Mouse (Mus musculus): ENCODE results near the gene Tab2. TPM values are rescaled to one million over a fixed set of nuclear protein-coding genes. Genes with fewer than 3 reads are reported as not detected.
A peak's percentile ranks its signal among the peaks of the same experiment; 100 is the strongest.

Tab2 gene
- polyA plus RNA-seq, 1 experiment, result 101 TPM

- no peak overlapping the region for H3K27ac ChIP-seq (ENCODE audit: insufficient read depth, low read length)
- no peaks in the 10 kb centered on the region for H3K36me3 ChIP-seq (ENCODE audit: control insufficient read depth, insufficient read depth, low read length, poor library complexity, severe bottlenecking)
- H3K4me3 ChIP-seq (ENCODE audit: low read depth, low read length), result peak overlapping the region; percentile 22
- H3K4me1 ChIP-seq (ENCODE audit: control insufficient read depth, insufficient read depth, low read length), result no peaks in the 10 kb centered on the region
- TF ChIP-seq POLR2A (IDR thresholded peaks at IDR 0.05; ENCODE audit: insufficient read depth, low read length) (no peak), CTCF (IDR thresholded peaks at IDR 0.05; ENCODE audit: low read depth, low read length) (no peak), EP300 (IDR thresholded peaks at IDR 0.05; ENCODE audit: insufficient read depth, low read depth, low read length) (no peak)
- no peaks in the 10 kb centered on the region for H3K9me3 ChIP-seq (replicated peaks; ENCODE audit: control insufficient read depth, insufficient read depth, low read length, poor library complexity, severe bottlenecking)
- peak overlapping the region; percentile 17; the same call in 1 of the 2 replicates for H3K9ac ChIP-seq (ENCODE audit: low read depth, poor library complexity, severe bottlenecking)
- no peaks in the 10 kb centered on the region for H3K27me3 ChIP-seq (ENCODE audit: control insufficient read depth, insufficient read depth, low read length, poor library complexity, severe bottlenecking)
Measured at GRCm38 (mm10) chr10:7867666-7868030, 88.4 kb downstream of the Tab2 start.

DNA sequence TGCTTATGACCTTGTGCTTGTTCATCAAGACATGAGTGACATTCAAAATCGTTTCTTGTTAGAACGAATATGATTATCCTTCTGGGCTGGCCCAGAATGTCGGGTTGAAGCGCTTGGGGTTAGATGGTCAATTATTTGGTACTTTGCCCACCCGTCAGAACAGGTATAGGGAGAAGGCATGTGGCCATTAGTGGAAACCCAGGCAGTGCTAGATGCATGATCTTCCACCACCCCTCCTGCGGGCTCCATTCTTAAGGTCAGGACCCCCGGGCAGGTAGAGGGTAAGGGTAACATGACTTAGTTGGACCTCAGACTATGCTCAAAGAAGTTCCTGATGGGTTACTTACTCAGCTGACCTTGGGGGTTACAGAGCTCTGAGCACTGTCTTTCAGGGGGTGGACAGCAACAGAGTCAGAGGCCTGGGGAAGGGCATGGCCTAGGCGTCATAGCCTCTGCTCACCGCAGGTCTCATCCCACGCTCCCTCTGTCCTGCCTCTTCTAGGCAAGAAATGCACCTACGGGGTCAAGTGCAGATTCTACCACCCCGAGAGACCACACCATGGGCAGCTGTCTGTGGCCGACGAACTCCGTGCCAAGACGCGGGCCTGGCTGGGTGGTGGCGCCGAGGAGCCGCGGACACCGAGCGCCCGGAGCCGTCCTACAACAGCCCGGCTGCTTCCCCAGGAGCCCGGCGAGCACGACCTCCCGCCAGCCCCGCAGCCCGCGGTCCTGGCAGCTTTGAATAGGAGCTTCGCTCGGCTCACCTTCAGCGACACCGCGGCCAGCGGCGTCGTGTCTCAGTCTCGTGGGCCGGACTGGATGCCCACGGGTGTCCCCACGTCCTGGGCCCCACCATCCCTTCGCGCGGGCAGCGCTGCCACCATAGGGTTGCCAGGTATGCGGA lies 89.0 kb downstream of the Tab2 start:
- H3K9me3 ChIP-seq (replicated peaks; ENCODE audit: control insufficient read depth, insufficient read depth, low read length, poor library complexity, severe bottlenecking), result no peaks in the 10 kb centered on the region
- H3K27me3 ChIP-seq (ENCODE audit: control insufficient read depth, insufficient read depth, low read length, poor library complexity, severe bottlenecking), result no peaks in the 10 kb centered on the region
- peak overlapping the region; percentile 17; the same call in 1 of the 2 replicates for H3K9ac ChIP-seq (ENCODE audit: low read depth, poor library complexity, severe bottlenecking)
- no peaks in the 10 kb centered on the region for H3K36me3 ChIP-seq (ENCODE audit: control insufficient read depth, insufficient read depth, low read length, poor library complexity, severe bottlenecking)
- no peaks in the 10 kb centered on the region for H3K4me1 ChIP-seq (ENCODE audit: control insufficient read depth, insufficient read depth, low read length)
- peak overlapping the region; percentile 22 for H3K4me3 ChIP-seq (ENCODE audit: low read depth, low read length)
- TF ChIP-seq POLR2A (IDR thresholded peaks at IDR 0.05; ENCODE audit: insufficient read depth, low read length), result no peak
- TF ChIP-seq CTCF (IDR thresholded peaks at IDR 0.05; ENCODE audit: low read depth, low read length), result no peak
- no peak for TF ChIP-seq EP300 (IDR thresholded peaks at IDR 0.05; ENCODE audit: insufficient read depth, low read depth, low read length)
- no peak overlapping the region for H3K27ac ChIP-seq (ENCODE audit: insufficient read depth, low read length)

DNA sequence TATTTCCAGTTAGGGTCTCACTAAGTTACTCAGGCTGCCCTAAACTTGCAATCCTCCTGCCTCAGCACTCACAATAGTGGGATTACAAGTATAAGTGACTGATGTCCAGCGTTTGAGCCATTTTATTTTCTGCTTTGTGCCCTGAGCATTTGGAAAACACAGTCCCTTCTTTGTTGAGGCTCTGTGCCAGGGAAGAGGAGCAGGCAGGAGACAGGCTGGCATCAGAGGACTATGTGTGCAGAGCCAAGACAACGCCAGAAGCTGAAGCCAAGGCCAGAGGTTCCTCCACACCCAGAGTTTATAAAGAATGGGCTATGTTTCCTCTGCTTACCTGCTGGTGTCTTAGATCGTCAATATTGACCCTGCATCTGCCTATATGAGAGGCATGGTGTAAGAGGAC lies 91.2 kb downstream of the Tab2 start:
- no peaks in the 10 kb centered on the region for H3K27me3 ChIP-seq (ENCODE audit: control insufficient read depth, insufficient read depth, low read length, poor library complexity, severe bottlenecking)
- no peak overlapping the region for H3K9ac ChIP-seq (ENCODE audit: low read depth, poor library complexity, severe bottlenecking)
- no peak overlapping the region for H3K27ac ChIP-seq (ENCODE audit: insufficient read depth, low read length)
- H3K9me3 ChIP-seq (replicated peaks; ENCODE audit: control insufficient read depth, insufficient read depth, low read length, poor library complexity, severe bottlenecking), result no peaks in the 10 kb centered on the region
- TF ChIP-seq EP300 (IDR thresholded peaks at IDR 0.05; ENCODE audit: insufficient read depth, low read depth, low read length) (no peak), POLR2A (IDR thresholded peaks at IDR 0.05; ENCODE audit: insufficient read depth, low read length) (no peak), CTCF (IDR thresholded peaks at IDR 0.05; ENCODE audit: low read depth, low read length) (no peak)
- H3K4me1 ChIP-seq (ENCODE audit: control insufficient read depth, insufficient read depth, low read length), result no peaks in the 10 kb centered on the region
- H3K36me3 ChIP-seq (ENCODE audit: control insufficient read depth, insufficient read depth, low read length, poor library complexity, severe bottlenecking), result no peaks in the 10 kb centered on the region
- no peak overlapping the region for H3K4me3 ChIP-seq (ENCODE audit: low read depth, low read length)

- TF ChIP-seq CTCF (IDR thresholded peaks at IDR 0.05; ENCODE audit: low read depth, low read length), result no peak
- no peak for TF ChIP-seq POLR2A (IDR thresholded peaks at IDR 0.05; ENCODE audit: insufficient read depth, low read length)
- no peak for TF ChIP-seq EP300 (IDR thresholded peaks at IDR 0.05; ENCODE audit: insufficient read depth, low read depth, low read length)
Measured at GRCm38 (mm10) chr10:7864184-7864583, 91.8 kb downstream of the Tab2 start.

DNA sequence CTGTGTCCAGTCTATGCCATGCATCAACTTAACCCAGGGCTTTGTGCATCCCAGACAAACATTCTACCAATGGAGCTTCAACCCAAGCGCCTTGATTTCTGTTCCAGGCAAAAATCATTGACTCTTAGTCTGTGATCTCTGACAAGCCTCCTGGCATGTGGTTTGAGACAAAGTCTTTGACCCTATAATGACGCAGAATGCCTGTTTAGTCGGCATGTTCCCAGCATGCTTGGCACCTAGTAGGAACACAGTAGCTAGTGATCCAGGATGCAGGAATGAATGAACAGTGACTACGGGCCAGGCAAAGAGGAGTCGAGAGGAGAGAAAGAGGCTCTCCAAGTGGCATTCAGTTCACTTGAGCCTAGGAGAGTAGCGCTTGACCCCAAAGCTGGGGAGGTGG lies 92.6 kb downstream of the Tab2 start:
- no peaks in the 10 kb centered on the region for H3K4me1 ChIP-seq (ENCODE audit: control insufficient read depth, insufficient read depth, low read length)
- no peak overlapping the region for H3K4me3 ChIP-seq (ENCODE audit: low read depth, low read length)
- no peaks in the 10 kb centered on the region for H3K9me3 ChIP-seq (replicated peaks; ENCODE audit: control insufficient read depth, insufficient read depth, low read length, poor library complexity, severe bottlenecking)
- TF ChIP-seq POLR2A (IDR thresholded peaks at IDR 0.05; ENCODE audit: insufficient read depth, low read length) (no peak), EP300 (IDR thresholded peaks at IDR 0.05; ENCODE audit: insufficient read depth, low read depth, low read length) (no peak), CTCF (IDR thresholded peaks at IDR 0.05; ENCODE audit: low read depth, low read length) (no peak)
- no peak overlapping the region for H3K27ac ChIP-seq (ENCODE audit: insufficient read depth, low read length)
- H3K9ac ChIP-seq (ENCODE audit: low read depth, poor library complexity, severe bottlenecking), result no peak overlapping the region
- H3K27me3 ChIP-seq (ENCODE audit: control insufficient read depth, insufficient read depth, low read length, poor library complexity, severe bottlenecking), result no peaks in the 10 kb centered on the region
- no peaks in the 10 kb centered on the region for H3K36me3 ChIP-seq (ENCODE audit: control insufficient read depth, insufficient read depth, low read length, poor library complexity, severe bottlenecking)

More at GRCm38 (mm10) chr10:7864184-7864583, 91.8 kb downstream of the Tab2 start:
- Histone ChIP-seq H3K27ac (ENCODE audit: insufficient read depth, low read length) (no peak overlapping the region), H3K9ac (ENCODE audit: low read depth, poor library complexity, severe bottlenecking) (no peak overlapping the region), H3K36me3 (ENCODE audit: control insufficient read depth, insufficient read depth, low read length, poor library complexity, severe bottlenecking) (no peaks in the 10 kb centered on the region), H3K9me3 (replicated peaks; ENCODE audit: control insufficient read depth, insufficient read depth, low read length, poor library complexity, severe bottlenecking) (no peaks in the 10 kb centered on the region), H3K4me3 (ENCODE audit: low read depth, low read length) (no peak overlapping the region), H3K27me3 (ENCODE audit: control insufficient read depth, insufficient read depth, low read length, poor library complexity, severe bottlenecking) (no peaks in the 10 kb centered on the region), H3K4me1 (ENCODE audit: control insufficient read depth, insufficient read depth, low read length) (no peaks in the 10 kb centered on the region)
